Mouse (Mus musculus) ovary, postnatal 14 days (tissue): Measurements from ENCODE around the gene Scube3.

Experiments
- DNase-seq: peaks from one replicate; pipeline ENCODE4 v3.0.0; 2022; ENCODE audit warnings: low spot score

The Scube3 gene

DNA sequence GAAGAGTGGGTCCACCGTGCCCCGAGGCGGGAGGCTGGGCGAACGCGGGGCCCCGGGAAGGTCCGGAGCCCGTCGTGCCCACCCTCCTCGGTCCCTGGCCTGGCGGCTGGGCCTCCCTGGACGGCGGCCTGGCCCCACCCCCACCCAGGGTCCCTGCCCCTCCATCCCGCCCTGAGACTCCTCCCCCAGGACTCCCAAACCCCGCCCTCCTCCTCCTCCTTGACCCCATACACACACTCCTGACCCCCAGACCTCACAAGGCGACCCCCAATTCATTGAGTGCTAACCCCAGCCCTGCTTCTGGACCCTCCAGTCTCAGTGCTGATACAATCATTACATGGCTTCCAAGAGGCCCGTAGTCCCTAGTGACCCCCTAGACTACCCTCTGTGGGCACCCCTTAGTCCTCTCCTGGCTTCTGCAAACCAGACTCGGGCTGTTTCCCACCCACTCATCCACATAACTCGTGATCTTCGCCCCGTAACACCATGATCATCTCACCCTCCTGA is 35.7 kb downstream of the Scube3 start:
- DNase-seq, result no peak

DNA sequence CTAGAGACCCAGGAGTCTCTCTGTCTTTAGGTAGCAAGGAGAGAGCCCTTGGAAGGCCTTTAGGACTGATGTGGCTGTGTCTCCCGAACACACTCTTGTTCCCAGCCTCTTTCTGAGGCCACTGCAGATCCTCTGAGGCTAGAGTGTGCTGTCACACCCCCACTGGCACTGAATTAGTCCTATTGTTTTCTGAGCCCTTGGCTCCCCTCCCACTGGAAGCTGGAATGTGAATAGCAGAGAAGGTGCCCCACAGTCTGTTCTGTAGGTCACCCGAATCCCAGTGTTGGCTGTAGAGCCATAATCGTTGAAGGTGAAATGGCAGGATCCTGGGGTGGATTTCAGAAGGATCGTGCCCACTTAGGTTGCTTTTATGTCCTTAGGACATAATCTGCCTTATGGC is 38.4 kb downstream of the Scube3 start:
- no peak for DNase-seq

DNA sequence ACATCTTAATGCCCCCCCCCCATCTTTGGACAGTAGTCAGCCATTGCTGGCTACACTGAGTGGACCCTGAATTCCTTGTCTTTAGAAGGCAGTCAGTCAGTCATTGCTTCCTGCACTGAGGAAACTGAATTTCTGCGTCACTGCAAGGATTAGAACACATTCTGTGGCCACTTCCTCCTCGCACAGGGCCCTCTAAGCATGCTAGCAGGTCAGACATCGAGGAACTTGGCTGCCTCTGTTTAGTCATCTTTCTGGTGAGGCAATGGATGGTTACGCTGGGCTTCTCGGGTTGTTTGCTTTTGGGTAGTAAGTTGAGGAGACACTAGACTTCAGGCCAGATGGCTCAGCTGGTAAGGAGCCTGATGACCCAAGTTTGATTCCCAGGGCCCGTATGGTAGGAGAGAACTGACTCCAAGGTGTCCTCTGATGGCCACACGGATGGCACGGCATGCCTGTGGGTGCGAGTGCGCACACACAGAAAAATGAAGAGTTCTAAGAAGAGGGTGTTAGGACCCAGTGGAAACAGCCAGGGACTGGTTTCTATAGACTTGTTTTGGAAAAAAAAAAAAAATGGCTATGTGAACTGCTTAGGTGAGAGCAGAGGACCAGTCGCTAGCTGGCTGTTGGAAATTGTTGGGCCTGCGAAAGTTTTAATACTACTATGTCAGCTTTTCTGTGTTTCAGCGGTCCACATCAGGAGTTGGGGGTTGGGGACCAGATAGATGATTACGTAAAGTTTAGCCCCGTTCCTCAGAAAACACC is 39.0 kb downstream of the Scube3 start:
- DNase-seq, result no peak

DNA sequence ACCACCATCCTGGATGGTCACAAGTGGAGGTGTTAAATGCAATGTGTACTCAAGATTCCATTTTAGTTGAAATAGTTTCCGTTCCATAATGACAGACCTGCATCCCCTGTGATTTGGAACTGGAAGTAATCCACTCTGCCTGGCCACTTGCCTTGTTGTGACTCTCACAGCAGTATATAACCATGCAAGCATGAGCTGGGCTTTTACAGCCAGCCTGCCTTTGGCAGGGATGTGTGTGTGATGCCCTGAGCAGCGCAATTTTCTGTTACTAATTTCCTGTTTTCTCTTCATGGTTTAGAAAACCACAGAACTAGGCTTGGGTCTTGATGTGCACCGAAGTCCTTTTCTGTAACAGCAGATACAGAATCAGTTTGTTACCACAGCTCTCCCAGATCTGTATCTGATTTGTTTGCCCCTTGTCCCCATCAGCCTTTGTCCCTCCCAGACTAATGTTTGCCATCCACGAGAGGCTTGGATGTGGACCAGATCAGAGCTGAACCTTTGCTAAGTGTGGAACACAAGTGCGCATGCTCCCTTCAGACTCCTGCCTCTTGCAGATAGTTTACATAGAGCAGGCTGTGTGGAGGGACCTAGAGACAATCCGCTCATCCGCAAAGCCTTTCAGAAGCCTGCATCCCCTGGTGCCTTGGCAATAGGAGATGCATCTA is 43.2 kb downstream of the Scube3 start:
- no peak for DNase-seq

DNA sequence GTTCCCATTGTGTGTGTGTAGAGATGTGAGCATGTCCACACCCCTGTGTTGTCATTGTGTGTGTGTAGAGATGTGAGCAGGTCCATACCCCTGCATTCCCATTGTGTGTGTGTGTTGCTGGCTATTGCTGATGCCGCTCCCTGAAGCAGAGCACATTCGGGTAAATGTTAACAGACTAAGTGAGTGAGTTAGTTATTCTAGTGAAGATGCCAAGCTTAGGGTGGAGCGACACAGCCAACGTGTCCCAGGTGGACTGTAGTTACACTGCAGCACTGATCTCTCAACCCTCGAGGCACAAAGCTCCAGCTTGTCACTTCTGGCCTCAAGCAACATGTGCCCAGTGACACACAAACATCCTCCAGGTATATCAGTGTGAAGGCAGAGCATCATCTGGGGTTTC is 46.4 kb downstream of the Scube3 start:
- DNase-seq, result no peak

DNA sequence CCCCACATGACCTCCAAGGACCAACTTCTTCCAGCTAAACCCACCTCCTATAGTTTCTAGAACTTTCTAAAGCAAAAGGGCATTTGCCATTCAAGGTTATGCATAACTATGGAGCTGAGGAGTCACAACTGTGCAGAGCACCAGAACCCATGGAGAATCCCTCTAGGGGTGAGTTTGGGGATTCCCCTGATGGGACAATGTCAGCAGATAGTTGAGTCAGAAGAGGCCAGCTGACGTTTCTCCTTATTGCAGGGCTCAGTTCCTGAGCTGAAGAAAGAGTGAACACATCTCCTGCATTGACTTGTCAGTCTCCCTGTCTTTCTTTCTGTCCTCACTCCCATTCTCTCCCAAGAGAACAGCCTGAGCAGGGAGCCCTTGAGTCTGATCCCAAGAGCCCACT is 50.8 kb downstream of the Scube3 start:
- no peak for DNase-seq

DNA sequence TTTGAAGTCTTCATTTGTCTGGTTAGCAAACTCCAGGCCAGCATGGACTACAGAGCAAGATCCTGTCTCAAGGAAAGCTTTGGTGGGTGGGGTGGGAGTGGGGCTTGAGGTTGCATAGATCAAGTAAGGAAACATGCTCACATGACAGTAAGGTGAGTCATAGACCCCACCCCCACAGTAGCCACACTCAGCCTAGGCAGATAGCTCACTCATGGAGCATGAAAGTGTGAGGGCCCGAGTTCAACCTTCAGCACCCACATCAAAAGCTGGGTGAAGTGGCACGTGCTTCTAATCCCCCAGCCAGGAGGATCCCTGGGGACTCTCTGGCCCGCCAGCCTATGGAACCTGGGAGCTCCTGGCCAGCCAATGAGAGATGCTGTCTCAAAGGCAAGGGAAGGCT is 51.6 kb downstream of the Scube3 start:
- DNase-seq, result no peak

DNA sequence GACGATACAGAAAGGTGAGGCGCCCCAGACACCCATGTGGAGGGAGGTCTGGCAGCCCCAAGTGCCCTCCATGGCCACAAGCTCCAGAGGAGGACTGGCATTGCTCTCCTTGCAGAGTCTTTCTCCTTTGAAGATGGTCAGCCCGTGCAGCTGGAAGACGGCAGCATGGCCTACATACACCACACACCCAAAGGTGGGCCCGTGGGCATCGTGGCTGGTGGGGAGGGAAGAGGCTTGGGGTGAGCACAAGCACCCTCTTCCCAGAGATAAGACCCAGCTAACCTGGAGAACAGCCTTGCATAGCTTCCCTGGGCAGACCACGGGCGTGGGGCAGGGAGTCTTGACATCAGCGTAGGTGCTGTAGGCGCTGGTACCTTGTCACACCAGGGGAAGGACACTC is 53.1 kb downstream of the Scube3 start:
- no peak for DNase-seq

DNA sequence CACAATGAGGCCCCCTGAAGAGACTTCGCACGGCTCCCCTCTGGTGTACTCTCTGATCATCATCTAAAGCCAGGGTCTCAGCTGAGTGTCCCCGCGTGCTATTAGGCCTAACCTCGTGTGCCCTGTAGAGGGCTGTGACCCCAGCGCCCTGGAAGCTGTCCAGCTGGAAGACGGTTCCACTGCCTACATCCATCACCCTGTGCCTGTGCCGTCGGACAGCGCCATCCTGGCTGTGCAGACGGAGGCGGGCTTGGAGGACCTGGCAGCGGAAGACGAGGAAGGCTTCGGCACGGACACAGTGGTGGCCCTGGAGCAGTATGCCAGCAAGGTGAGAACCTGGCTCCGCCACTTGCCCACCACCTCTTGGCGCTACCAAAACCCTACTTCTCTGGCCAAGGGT is 55.7 kb downstream of the Scube3 start:
- no peak for DNase-seq

DNA sequence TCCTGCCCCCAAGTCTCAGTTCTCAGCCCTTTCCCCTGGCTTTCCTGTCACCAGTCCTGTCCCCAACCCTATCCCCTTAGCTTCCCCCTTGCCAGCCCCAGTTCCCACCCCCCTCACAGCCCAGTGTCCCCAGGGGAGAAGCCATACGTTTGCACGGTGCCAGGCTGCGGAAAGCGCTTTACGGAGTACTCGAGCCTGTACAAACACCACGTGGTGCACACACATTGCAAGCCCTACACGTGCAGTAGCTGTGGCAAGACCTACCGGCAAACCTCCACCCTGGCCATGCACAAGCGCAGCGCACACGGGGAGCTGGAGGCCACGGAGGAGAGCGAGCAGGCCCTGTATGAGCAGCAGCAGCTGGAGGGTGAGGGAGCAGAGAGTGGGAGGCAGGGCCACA is 60.0 kb downstream of the Scube3 start:
- DNase-seq, result no peak

DNA sequence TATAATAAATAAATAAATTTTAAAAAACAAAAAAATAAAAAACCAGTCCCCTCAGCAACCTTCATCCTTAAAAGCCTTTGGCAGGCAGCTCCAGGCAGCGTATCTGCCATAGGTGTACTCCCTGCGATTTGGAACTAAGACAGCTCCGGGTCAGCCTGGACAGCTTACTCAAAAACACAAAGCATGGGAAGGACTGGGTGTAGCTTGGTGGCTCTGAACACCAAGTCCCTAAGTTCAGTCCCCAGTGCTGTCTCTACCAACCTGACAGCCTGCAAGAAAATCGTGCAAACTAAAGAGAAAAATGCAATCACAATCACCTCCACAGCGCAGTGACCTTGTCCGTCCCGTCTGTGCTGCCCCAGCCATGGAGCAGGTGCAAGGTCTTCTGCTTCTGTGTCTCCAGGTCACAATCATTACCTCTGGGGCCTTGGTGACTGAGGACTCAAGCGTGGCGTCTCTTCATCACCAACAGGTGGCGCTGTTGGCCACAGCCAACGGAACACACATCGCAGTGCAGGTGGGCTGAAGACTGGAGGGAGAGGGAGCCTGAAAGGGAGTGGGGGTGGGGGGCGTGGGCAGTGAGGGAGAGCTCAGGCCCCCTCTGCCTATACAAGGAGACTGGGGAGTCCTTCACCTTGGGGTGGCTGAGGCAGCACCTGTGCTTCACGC is 62.2 kb downstream of the Scube3 start:
- peak; percentile 30 for DNase-seq

DNA sequence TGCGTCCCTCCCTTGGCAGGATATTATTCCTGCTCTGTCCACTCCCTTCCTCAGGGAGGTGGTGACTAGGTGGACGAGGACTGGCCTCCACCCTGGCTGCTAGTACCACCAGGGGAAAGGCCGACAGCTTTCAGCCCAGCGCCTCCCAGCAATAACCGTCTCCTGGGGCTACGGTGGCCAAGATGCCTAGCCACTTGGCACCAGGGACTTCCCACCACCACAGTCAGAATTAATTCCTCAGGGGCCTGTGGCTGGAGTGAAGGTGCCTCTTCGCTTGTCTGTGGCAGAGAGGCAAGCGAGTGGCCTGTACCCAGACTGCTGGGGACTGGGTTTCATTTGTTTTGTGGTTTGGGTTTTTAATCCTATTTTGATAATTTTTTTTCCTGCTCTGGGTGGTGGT is 63.5 kb downstream of the Scube3 start:
- DNase-seq, result no peak

DNA sequence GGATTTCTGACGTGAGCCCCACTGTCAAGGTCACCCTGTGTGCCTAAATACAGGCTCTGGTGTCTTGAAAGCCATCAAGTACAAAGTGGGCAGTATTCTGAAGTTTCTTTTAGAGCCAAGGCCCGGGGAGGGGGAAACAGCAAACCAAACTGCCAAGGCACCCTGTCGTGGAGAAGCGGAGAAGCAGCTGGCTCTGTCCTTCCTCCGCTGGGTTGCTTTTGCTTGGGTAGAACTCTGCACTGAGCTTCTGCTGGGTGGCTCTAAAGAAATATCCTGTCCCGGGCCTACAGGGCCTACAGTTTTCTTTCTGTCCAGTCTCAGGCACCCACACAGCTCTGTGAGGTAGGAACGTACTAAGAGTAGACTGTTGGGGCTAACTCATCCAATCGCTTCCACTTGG is 65.2 kb downstream of the Scube3 start:
- no peak for DNase-seq

DNA sequence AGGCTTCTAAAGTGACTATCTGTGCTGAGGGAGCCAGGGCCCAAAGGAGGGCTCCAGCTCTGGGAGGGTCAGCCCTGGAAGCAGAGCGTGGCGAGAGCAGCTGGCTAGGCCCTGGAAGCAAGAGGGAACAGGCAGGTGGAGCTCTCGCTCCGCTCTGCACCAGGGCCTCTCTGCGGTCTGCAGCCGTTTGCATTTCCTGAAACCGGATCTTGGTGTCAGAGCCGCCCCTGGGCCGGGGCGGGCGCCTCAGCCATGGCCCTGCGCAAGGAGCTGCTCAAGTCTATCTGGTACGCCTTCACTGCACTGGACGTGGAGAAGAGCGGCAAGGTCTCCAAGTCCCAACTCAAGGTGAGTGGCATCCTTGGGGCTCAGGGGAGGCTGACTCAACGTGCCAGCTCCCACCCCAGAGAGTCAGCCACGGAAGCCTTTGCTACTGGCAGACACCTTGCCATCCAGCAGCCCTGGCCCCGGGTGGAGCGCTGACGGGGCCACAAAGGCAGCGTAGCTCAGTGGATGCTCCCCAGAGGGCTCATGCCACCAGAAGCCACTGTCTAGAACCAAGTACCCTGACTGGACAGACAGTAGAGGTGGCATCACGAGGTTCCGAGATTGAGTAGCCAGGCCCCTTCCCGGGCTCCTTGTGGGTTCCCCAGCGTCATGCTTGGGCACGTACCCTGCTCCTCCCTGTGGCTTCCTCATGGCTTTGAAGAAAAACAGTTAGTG is 65.8 kb downstream of the Scube3 start, which contains the start of gene Def6:
TSS of gene Def6 (plus strand) at position 188 of the 723 bp plus-strand sequence.
- DNase-seq, result peak; percentile 62

DNA sequence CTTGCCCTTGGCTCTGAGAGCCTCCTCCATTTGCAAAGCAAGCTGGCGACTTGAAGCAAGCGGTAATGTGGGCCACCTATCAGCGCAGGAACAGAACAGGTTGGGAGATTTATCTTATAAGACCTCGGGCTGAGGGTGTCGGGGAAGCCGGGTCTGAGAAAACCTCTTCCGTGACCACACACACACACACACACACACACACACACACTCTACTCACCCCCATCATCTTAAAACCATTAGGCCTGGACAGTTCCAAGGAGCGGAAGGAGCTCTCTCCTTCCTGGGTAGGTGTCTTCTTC is 66.3 kb downstream of the Scube3 start:
- no peak for DNase-seq

DNA sequence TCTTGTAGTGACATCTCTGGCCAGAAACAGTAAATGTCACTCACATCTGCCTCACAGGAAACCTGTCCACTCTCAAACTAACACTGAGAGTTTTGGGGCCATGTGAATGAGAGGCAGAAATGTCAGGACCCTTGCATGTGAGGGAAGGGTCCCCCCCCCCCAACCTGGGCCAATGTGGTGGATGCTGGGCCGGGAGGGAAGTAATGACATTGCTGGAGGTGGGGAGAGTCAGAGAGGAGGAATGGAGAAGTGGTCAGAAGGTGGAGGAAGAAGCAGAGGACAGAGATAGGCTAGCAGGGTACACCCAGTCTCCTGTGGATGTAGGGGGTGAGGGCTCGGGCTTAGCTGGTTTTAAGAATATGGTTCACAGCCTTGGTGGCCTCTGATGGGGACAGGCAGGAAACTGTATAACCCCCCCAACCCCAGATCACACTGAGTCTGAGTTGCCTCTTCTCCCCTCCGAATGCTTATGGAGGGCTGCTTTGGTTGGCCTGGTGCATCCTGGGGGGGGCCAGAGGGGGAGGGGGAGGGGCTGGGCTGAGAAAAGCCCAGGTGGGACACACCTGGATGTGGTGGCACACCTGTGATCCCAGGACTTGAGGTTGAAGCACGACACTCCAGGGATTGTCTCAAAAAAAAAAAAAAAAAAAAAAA is 67.6 kb downstream of the Scube3 start:
- DNase-seq, result no peak

DNA sequence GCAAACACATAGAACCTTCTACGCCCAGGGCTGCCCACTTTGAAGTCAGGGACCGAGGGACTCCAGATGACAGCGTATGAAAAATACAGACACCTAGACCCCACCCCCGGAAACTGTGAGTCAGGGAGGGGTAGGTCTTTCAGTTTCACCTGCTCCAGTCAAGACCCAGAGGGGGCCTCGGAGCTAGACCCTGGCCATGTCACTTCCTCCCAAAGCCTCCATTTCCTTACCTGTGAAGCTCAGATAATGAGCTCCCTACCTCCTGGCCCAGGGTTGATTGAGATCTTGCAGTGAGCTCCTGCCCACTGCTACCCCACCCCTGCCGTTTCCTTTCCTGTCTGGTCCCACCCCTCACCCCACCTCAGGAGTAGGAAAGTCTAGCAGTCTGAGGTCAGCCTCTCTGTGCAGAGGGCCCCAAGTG is 70.0 kb downstream of the Scube3 start:
- DNase-seq, result no peak

DNA sequence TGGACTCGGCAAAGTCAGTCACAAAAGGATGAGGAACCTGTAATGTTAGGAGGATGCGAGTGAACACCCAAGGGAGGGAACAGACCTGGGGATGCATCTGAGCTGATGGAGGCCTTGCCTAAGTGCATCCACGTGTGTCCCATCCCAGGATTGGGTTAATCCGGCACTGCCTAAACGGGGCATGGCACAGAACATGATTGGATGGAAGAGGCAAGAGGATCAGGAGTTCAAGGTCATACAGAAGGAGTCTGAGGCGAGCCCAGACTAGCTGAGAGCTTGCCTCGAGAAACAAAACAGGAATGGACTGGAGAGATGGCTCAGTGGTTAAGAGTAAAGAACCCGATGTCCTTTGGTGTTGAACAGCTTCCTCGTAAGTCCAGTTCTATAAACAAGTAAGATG is 70.5 kb downstream of the Scube3 start:
- DNase-seq, result no peak

DNA sequence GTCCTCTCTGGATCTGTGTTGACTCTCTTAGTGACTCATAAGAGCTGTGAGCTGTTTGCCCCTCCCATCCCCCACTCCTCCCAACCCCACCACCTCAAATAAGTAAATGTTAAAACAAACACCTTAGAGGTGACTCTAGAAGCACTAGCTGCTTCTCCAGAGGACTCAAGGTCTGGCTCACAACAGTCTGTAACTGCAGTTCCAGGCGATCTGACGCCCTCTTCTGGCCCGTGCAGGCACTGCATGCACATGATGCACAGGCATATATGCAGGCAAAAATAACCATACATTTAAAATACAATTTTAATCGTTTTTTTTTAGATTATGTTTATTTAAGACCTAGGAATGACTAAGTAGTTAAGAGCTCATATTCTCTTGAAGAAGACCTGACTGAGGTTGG is 71.3 kb downstream of the Scube3 start:
- DNase-seq, result no peak

DNA sequence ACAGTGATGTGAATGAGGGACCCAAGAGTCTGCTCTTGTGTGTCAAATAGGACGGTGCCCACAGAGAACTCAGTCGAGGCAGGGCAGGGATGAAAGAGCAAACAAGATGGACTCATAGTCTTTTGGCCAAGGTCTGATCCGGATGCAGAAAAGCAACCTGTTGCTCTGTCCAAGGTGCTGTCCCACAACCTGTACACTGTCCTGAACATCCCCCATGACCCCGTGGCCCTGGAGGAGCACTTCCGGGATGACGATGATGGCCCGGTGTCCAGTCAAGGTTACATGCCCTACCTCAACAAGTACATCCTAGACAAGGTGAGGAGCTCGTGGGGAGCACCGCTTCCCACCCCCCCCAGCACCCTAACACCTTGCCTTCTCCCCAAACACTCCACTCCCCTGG is 74.8 kb downstream of the Scube3 start:
- no peak for DNase-seq

DNA sequence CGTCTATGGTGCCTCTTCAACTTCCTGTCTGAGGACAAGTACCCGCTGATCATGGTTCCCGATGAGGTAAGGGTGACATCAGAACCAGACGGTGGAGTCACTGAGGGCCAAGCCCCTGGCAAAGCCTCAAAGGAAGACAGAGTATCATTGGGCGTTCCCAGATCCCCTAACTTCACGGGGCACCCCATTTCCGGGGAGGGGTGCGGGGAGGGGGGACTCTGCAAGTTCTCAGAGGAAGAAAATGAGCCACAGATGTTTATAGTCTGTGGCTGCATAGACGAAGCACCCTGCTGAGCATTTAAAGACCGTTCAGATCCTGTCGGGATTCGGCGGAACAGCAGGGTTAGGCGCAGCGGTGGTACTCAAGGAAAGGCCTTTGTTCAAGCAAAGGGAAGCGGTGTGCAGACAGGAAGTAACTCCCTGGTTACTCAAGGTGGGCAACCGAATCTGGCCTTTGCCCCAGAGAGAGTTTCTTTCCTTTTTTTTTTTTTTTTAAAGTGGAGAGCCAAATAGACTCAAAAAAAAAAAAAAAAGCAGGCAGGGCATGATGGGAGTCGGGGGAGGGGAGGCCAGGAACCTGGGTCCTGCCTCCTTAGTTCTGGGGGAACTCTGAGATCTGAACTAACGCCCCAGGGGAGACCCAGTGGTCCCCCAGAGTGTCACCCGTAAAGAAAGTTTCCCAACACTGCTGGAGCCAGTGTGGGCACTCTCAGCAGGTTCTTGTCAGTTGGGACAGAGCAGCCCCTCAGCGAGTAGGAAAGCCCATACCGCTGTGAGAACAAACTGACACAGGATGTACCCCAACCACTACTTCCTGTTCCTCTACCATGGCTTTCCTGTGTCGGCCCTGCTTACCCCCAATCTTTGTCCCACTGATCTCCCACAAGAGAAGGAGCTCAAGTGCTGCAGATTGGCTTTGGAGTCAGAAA is 76.0 kb downstream of the Scube3 start:
- no peak for DNase-seq
